ENCODE assay signal across 8 mouse cellular contexts in the genomic region with DNA sequence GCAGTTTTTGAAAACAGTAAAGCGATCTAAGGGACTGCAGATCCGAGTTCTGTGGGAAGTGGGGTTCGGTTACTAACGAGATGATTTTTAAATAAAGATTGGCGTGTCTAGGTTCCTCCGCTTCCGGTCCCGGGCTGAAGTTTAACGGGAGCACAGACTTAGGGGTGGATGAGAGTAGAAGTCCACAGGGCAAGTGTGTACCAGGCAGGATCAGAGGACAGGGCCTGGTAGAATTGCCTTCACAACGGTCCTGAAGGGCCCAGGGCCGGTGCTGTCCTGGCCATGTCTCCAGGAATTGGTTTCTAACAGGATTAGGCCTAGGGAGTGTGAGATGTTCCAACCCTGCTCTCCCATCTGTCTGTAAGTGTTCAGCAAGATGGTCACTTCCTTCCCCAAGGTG. TPM values are rescaled to one million over a fixed set of nuclear protein-coding genes. Genes with fewer than 3 reads are reported as not detected.
DNase-seq lines count a peak whose midpoint lies in the region; ATAC-seq and TF ChIP-seq lines count a peak whose summit lies in the region.

No protein-coding gene starts in this region.

- peak overlapping the region; percentile 60 for H3K4me3 ChIP-seq in liver, adult 2 months (ENCODE audit: insufficient read depth, low read depth, low read length)
- H3K4me3 ChIP-seq in heart, embryonic 14.5 days (ENCODE audit: control insufficient read depth in 1 of 2, insufficient read depth in 1 of 2, low read depth in 1 of 2, low read length in 2 of 2) = peak overlapping the region; percentile 62 to 69
- peak overlapping the region; percentile 58 for H3K4me3 ChIP-seq in neural tube, embryonic 12.5 days

- TF ChIP-seq POLR2A in liver, adult 2 months (IDR thresholded peaks at IDR 0.05; ENCODE audit: extremely low read depth, insufficient read depth, low read length) = no peak

- no peaks in the 10 kb centered on the region for H3K36me3 ChIP-seq in liver, adult 2 months (ENCODE audit: control insufficient read depth, insufficient read depth, low read length)
- H3K36me3 ChIP-seq in heart, embryonic 14.5 days (ENCODE audit: control insufficient read depth, insufficient read depth, low read length) = peaks cover 27% of the 10 kb centered on the region
- peaks cover 5% of the 10 kb centered on the region for H3K36me3 ChIP-seq in neural tube, embryonic 12.5 days

- H3K4me1 ChIP-seq in liver, adult 2 months (ENCODE audit: control insufficient read depth, insufficient read depth, low read length) = no peaks in the 10 kb centered on the region
- peaks cover 7 to 27% of the 10 kb centered on the region in 2 experiments for H3K4me1 ChIP-seq in heart, embryonic 14.5 days (ENCODE audit: control insufficient read depth in 2 of 2, insufficient read depth in 2 of 2, low read length in 2 of 2)
- H3K4me1 ChIP-seq in neural tube, embryonic 12.5 days = peaks cover 25% of the 10 kb centered on the region

- TF ChIP-seq CTCF in liver, adult 2 months (IDR thresholded peaks at IDR 0.05; ENCODE audit: low read depth, low read length) = no peak

- DNase-seq in liver, adult 2 months (ENCODE audit: extremely low read depth, low read depth, low spot score) = no peak
- no peak for DNase-seq in liver
- DNase-seq in cerebellum, adult 9-10 months = peak; percentile 40
- DNase-seq in kidney, postnatal 25 days = peak; percentile 60 to 79
- DNase-seq in thymus, postnatal 36 days = no peak
- DNase-seq in layer of hippocampus, postnatal 14 days (ENCODE audit: low spot score in 2 of 2) = no peak

- no peak overlapping the region; the same call in 1 of the 2 replicates for H3K9ac ChIP-seq in liver, adult 2 months (ENCODE audit: low read depth, low read length)
- peak overlapping the region; percentile 80 for H3K9ac ChIP-seq in heart, embryonic 14.5 days (ENCODE audit: low read length)
- peak overlapping the region; percentile 75 for H3K9ac ChIP-seq in neural tube, embryonic 12.5 days

- WGBS in liver, adult 2 months = 17% methylated on average over 11 of the region's 11 CpGs
- 1% methylated on average over 11 of the region's 11 CpGs for WGBS in heart, embryonic 14.5 days
- WGBS in neural tube, embryonic 12.5 days = 1% methylated on average over 11 of the region's 11 CpGs

- 0 out of 2 replicates have a peak overlapping the region, but pooled peaks have one; percentile 14 for H3K27ac ChIP-seq in liver, adult 2 months (replicated peaks; ENCODE audit: insufficient read depth, low read depth, low read length)
- H3K27ac ChIP-seq in heart, embryonic 14.5 days (replicated peaks in 1 of 2; ENCODE audit: control insufficient read depth in 1 of 2, insufficient read depth in 1 of 2, low read depth in 2 of 2, low read length in 2 of 2) = peak overlapping the region; percentile 76 to 89
- H3K27ac ChIP-seq in neural tube, embryonic 12.5 days = no peak overlapping the region

- H3K27me3 ChIP-seq in liver, adult 2 months (ENCODE audit: control insufficient read depth, insufficient read depth, low read length) = no peaks in the 10 kb centered on the region
- H3K27me3 ChIP-seq in heart, embryonic 14.5 days (ENCODE audit: control insufficient read depth, insufficient read depth, low read length) = no peaks in the 10 kb centered on the region
- no peaks in the 10 kb centered on the region for H3K27me3 ChIP-seq in neural tube, embryonic 12.5 days (replicated peaks)

- peaks cover 3% of the 10 kb centered on the region; the same call in 1 of the 2 replicates for H3K9me3 ChIP-seq in heart, embryonic 14.5 days (ENCODE audit: control insufficient read depth, low read length)
- H3K9me3 ChIP-seq in neural tube, embryonic 12.5 days = no peaks in the 10 kb centered on the region

- peak overlapping the region; percentile 71 for H3K4me2 ChIP-seq in heart, embryonic 14.5 days (ENCODE audit: low read length)
- H3K4me2 ChIP-seq in neural tube, embryonic 12.5 days (replicated peaks) = peak overlapping the region; percentile 80

- no peaks in the 10 kb centered on the region for H3K79me2 ChIP-seq in liver, adult 2 months (ENCODE audit: control insufficient read depth, insufficient read depth, low read length)

- ATAC-seq in heart, embryonic 14.5 days (ENCODE audit: insufficient number of reproducible peaks, insufficient read depth, low FRiP score, low read depth) = no peak
- peak; percentile 35 for ATAC-seq in neural tube, embryonic 12.5 days (ENCODE audit: low FRiP score, low read depth)

RNA-seq across cellular contexts. Expression of a gene that starts 0.8 kb away (rescaled TPM):
- 0.46 and 0.47 TPM in 2 replicates for total RNA-seq in liver, adult 2 months (2014; rRNA removed)
- polyA plus RNA-seq in liver, adult 2 months (2012; rRNA removed) = 0.20 and 0.22 TPM in 2 replicates
- polyA plus RNA-seq in heart, embryonic 14.5 days (2014; fragmentation: Nextera tagmentation; extraction: Ambion mirVana) = 13.7 and 14.6 TPM in 2 replicates
- 13.4 and 14.7 TPM in 2 replicates for polyA plus RNA-seq in neural tube, embryonic 12.5 days (2016; fragmentation: Nextera tagmentation; extraction: Ambion mirVana)
- 10 to 100 TPM; 24.7 to 29.2 TPM for total RNA-seq in layer of hippocampus, postnatal 14 days (2021)

RNA-seq across cellular contexts. Expression of a gene that starts 17.8 kb away (rescaled TPM):
- total RNA-seq in liver, adult 2 months (2014; rRNA removed) = not detected in 2 replicates
- not detected in 2 replicates for polyA plus RNA-seq in liver, adult 2 months (2012; rRNA removed)
- polyA plus RNA-seq in heart, embryonic 14.5 days (2014; fragmentation: Nextera tagmentation; extraction: Ambion mirVana) = not detected in 2 replicates
- polyA plus RNA-seq in neural tube, embryonic 12.5 days (2016; fragmentation: Nextera tagmentation; extraction: Ambion mirVana) = not detected in 2 replicates
- total RNA-seq in layer of hippocampus, postnatal 14 days (2021) = not detected

RNA-seq across cellular contexts. Expression of a gene that starts 54.5 kb away (rescaled TPM):
- 6.9 and 11.5 TPM in 2 replicates for total RNA-seq in liver, adult 2 months (2014; rRNA removed)
- 5.4 and 7.1 TPM in 2 replicates for polyA plus RNA-seq in liver, adult 2 months (2012; rRNA removed)
- polyA plus RNA-seq in heart, embryonic 14.5 days (2014; fragmentation: Nextera tagmentation; extraction: Ambion mirVana) = 13.0 and 13.2 TPM in 2 replicates
- 28.1 and 28.8 TPM in 2 replicates for polyA plus RNA-seq in neural tube, embryonic 12.5 days (2016; fragmentation: Nextera tagmentation; extraction: Ambion mirVana)
- 10 to 100 TPM; 10.4 to 13.5 TPM for total RNA-seq in layer of hippocampus, postnatal 14 days (2021)

Comparison
In these comparisons a context has a peak if more than half of its experiments do, and no peak if none do; other contexts are left out.
1. DNase-seq: peak in cerebellum, adult 9-10 months (single experiment) and kidney, postnatal 25 days (2 of 2); none in liver, adult 2 months (single experiment), liver (single experiment), thymus, postnatal 36 days (0 of 2) and layer of hippocampus, postnatal 14 days (0 of 2).
2. RNA of a gene that starts 0.8 kb away (polyA plus RNA-seq): 13.7 to 14.6 TPM in heart, embryonic 14.5 days and 13.4 to 14.7 TPM in neural tube, embryonic 12.5 days; 0.20 to 0.22 TPM in liver, adult 2 months; every median in the first group is over 10 times any median in the second.
3. Peak in every context shown above with its lines, with median percentiles within 50 percentile points of each other: H3K4me3 ChIP-seq.